Mouse (Mus musculus) embryonic facial prominence, embryonic 12.5 days (tissue): ENCODE measurements around the gene Tomm70a. TPM values are rescaled to one million over a fixed set of nuclear protein-coding genes. Genes with fewer than 3 reads are reported as not detected.

Experiments used
- ATAC-seq: fragments of 200-750 bp; cut with Nextera tagmentation; 2 replicates; pipeline ENCODE4 v1.8.0; 2017; ENCODE audit not compliant: insufficient number of reproducible peaks, insufficient read depth, low FRiP score, low TSS enrichment
- H3K27ac ChIP-seq: fragments of 300-500 bp; sonication (generic); 2 replicates; pipeline ENCODE4 v1.5.1; 2016; ENCODE audit warnings: mild to moderate bottlenecking
- H3K27me3 ChIP-seq: fragments of 300-500 bp; sonication (generic); 2 replicates; pipeline ENCODE4 v1.6.1; 2016; ENCODE audit warnings: mild to moderate bottlenecking, moderate library complexity
- H3K36me3 ChIP-seq: fragments of 300-500 bp; sonication (generic); 2 replicates; pipeline ENCODE4 v1.6.1; 2016; ENCODE audit warnings: mild to moderate bottlenecking
- H3K4me1 ChIP-seq: fragments of 300-500 bp; sonication (generic); 2 replicates; pipeline ENCODE4 v1.6.1; 2016
- H3K4me2 ChIP-seq: fragments of 300-500 bp; sonication (generic); replicated peaks from 2 replicates; pipeline ENCODE4 v1.6.1; 2016; ENCODE audit warnings: mild to moderate bottlenecking, moderate library complexity
- H3K4me3 ChIP-seq: fragments of 300-500 bp; sonication (generic); 2 replicates; pipeline ENCODE4 v1.5.1; 2016; ENCODE audit warnings: mild to moderate bottlenecking
- H3K9ac ChIP-seq: fragments of 300-500 bp; sonication (generic); 2 replicates; pipeline ENCODE4 v1.6.1; 2016; ENCODE audit warnings: mild to moderate bottlenecking, moderate library complexity
- H3K9me3 ChIP-seq: fragments of 300-500 bp; sonication (generic); 2 replicates; pipeline ENCODE4 v1.6.1; 2016; ENCODE audit warnings: mild to moderate bottlenecking, moderate library complexity
- WGBS: fragments of 180-500 bp; shearing (Covaris S2); methylation state at CpG from one replicate; pipeline ENCODE4 v1.1.7; 2016; 5-methylcytosine and 5-hydroxymethylcytosine counted together
- polyA plus RNA-seq: library from polyadenylated mRNA; unstranded; fragments of >200 nt; fragmentation: Nextera tagmentation; extraction: Ambion mirVana; gene quantifications from 2 replicates; pipeline ENCODE4 v1.2.1, GENCODE M21; 2016

Tomm70a gene
- polyA plus RNA-seq, result 58.4 and 61.1 TPM in 2 replicates

- H3K27ac ChIP-seq, result peak within 1 kb of the TSS; percentile 92
- peak; percentile 99 for ATAC-seq
- no peaks in the 10 kb centered on the region for H3K9me3 ChIP-seq
- peak within 1 kb of the TSS; percentile 79 for H3K4me2 ChIP-seq
- H3K36me3 ChIP-seq, result no peaks in the 10 kb centered on the region
- H3K27me3 ChIP-seq, result no peaks in the 10 kb centered on the region
- WGBS, result under 1% methylated on average over 37 of the region's 37 CpGs
- H3K4me3 ChIP-seq, result peak within 1 kb of the TSS; percentile 98
- H3K4me1 ChIP-seq, result peaks cover 18% of the 10 kb centered on the region
- H3K9ac ChIP-seq, result peak within 1 kb of the TSS; percentile 96
These were observed at the start of gene Tomm70a for GRCm38 (mm10) chr16:57120913-57121815. Gene Tomm70a, plus strand, starts transcription at chr16:57121703.

- Histone ChIP-seq H3K4me3 (no peak overlapping the region), H3K27me3 (no peaks in the 10 kb centered on the region), H3K4me2 (no peak overlapping the region), H3K36me3 (no peaks in the 10 kb centered on the region), H3K4me1 (no peaks in the 10 kb centered on the region), H3K9me3 (no peaks in the 10 kb centered on the region), H3K27ac (no peak overlapping the region), H3K9ac (no peak overlapping the region)
- no peak for ATAC-seq
- 78% methylated on average over 7 of the region's 7 CpGs for WGBS
These were observed 45.5 kb upstream of the Tomm70a start for GRCm38 (mm10) chr16:57075986-57076385.

DNA sequence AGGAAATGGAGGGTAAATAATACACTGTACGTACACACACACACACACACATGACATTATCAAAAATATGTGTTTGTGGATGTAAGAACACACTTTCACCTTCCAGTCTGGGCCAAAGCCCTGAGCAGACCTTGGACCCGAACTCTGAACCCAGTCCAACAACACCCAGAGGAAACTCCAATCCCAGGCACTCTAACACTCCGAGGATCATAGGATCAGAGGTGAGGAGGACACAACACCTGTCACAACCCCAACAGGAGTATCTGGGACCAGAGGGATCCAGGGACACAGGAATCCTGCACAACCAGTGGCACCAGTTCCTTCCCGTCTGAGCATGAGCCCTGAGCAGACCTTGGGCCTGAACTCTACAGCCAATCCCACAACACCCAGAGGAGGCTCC, 41.9 kb upstream of the Tomm70a start:
- Histone ChIP-seq H3K27ac (no peak overlapping the region), H3K27me3 (no peaks in the 10 kb centered on the region), H3K4me3 (no peak overlapping the region), H3K9me3 (no peaks in the 10 kb centered on the region), H3K4me1 (no peaks in the 10 kb centered on the region), H3K9ac (no peak overlapping the region), H3K36me3 (no peaks in the 10 kb centered on the region), H3K4me2 (no peak overlapping the region)
- WGBS, result 80% methylated on average over 4 of the region's 4 CpGs
- ATAC-seq, result no peak

DNA sequence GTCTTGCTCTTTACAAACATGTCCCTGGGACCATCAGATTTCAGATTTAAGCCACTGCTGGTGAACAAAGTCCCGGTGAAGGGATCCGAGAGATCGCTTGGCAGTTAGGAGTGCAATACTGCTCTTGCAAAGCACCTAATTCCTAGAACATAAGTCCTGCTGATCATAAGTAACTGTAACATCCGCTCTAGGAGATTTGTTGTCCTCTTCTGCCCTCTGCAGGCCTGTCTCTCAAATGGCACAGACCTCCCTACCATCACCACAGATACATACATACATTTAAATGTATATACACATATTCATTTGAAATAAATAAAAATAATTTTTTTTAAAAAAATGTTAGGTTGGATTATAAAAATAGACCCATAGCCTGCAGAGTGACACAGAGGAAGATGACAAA, 29.0 kb upstream of the Tomm70a start:
- no peak overlapping the region for H3K9ac ChIP-seq
- ATAC-seq, result no peak
- H3K4me2 ChIP-seq, result no peak overlapping the region
- no peak overlapping the region for H3K4me3 ChIP-seq
- no peak overlapping the region for H3K27ac ChIP-seq
- no peaks in the 10 kb centered on the region for H3K36me3 ChIP-seq
- H3K9me3 ChIP-seq, result no peaks in the 10 kb centered on the region
- WGBS, result 45% methylated on average over 4 of the region's 4 CpGs
- no peaks in the 10 kb centered on the region for H3K4me1 ChIP-seq
- no peaks in the 10 kb centered on the region for H3K27me3 ChIP-seq

- Histone ChIP-seq H3K4me3 (no peak overlapping the region), H3K9me3 (no peaks in the 10 kb centered on the region), H3K4me2 (no peak overlapping the region), H3K9ac (no peak overlapping the region), H3K4me1 (no peaks in the 10 kb centered on the region), H3K27ac (no peak overlapping the region), H3K27me3 (no peaks in the 10 kb centered on the region), H3K36me3 (no peaks in the 10 kb centered on the region)
- WGBS, result 69% methylated on average over 6 of the region's 6 CpGs
- no peak for ATAC-seq
These were observed 28.4 kb upstream of the Tomm70a start for GRCm38 (mm10) chr16:57092911-57093605.

GRCm38 (mm10) chr16:57098468-57099144, 22.9 kb upstream of the Tomm70a start:
- 50% methylated on average over 7 of the region's 7 CpGs for WGBS
- Histone ChIP-seq H3K9ac (no peak overlapping the region), H3K4me3 (no peak overlapping the region), H3K27me3 (no peaks in the 10 kb centered on the region), H3K4me2 (no peak overlapping the region), H3K9me3 (no peaks in the 10 kb centered on the region), H3K4me1 (no peaks in the 10 kb centered on the region), H3K36me3 (no peaks in the 10 kb centered on the region), H3K27ac (no peak overlapping the region)
- no peak for ATAC-seq

- Histone ChIP-seq H3K27ac (no peak overlapping the region), H3K4me1 (no peaks in the 10 kb centered on the region), H3K9ac (no peak overlapping the region), H3K27me3 (no peaks in the 10 kb centered on the region), H3K9me3 (no peaks in the 10 kb centered on the region), H3K36me3 (no peaks in the 10 kb centered on the region), H3K4me2 (no peak overlapping the region), H3K4me3 (no peak overlapping the region)
- ATAC-seq, result no peak
- 72% methylated on average over 5 of the region's 5 CpGs for WGBS
These were observed 21.8 kb upstream of the Tomm70a start for GRCm38 (mm10) chr16:57099572-57100237.

- no peak for ATAC-seq
- no peak overlapping the region for H3K9ac ChIP-seq
- H3K4me1 ChIP-seq, result no peaks in the 10 kb centered on the region
- H3K9me3 ChIP-seq, result no peaks in the 10 kb centered on the region
- H3K27ac ChIP-seq, result no peak overlapping the region
- H3K4me3 ChIP-seq, result no peak overlapping the region
- 93% methylated on average over 1 of the region's 1 CpGs for WGBS
- no peaks in the 10 kb centered on the region for H3K27me3 ChIP-seq
- H3K36me3 ChIP-seq, result no peaks in the 10 kb centered on the region
- no peak overlapping the region for H3K4me2 ChIP-seq
These were observed 20.3 kb upstream of the Tomm70a start for GRCm38 (mm10) chr16:57101174-57101573.

- Histone ChIP-seq H3K4me2 (no peak overlapping the region), H3K9me3 (no peaks in the 10 kb centered on the region), H3K36me3 (no peaks in the 10 kb centered on the region), H3K4me1 (no peaks in the 10 kb centered on the region), H3K9ac (no peak overlapping the region), H3K27me3 (no peaks in the 10 kb centered on the region), H3K27ac (no peak overlapping the region), H3K4me3 (no peak overlapping the region)
- WGBS, result 75% methylated on average over 5 of the region's 5 CpGs
- no peak for ATAC-seq
These were observed 15.1 kb upstream of the Tomm70a start for GRCm38 (mm10) chr16:57106185-57106960.

- ATAC-seq, result no peak
These were observed 5.4 kb upstream of the Tomm70a start for GRCm38 (mm10) chr16:57116066-57116465.

GRCm38 (mm10) chr16:57117562-57117961, 3.9 kb upstream of the Tomm70a start:
- Histone ChIP-seq H3K4me3 (no peak overlapping the region), H3K9ac (no peak overlapping the region), H3K9me3 (no peaks in the 10 kb centered on the region), H3K4me1 (peaks cover 3% of the 10 kb centered on the region; the same call in 1 of the 2 replicates), H3K27me3 (no peaks in the 10 kb centered on the region), H3K27ac (no peak overlapping the region), H3K4me2 (no peak overlapping the region), H3K36me3 (no peaks in the 10 kb centered on the region)
- ATAC-seq, result no peak
- 85% methylated on average over 2 of the region's 2 CpGs for WGBS

More at GRCm38 (mm10) chr16:57116066-57116465, 5.4 kb upstream of the Tomm70a start:
- H3K27ac ChIP-seq, result no peak overlapping the region
- H3K36me3 ChIP-seq, result no peaks in the 10 kb centered on the region
- H3K4me1 ChIP-seq, result no peaks in the 10 kb centered on the region
- no peak overlapping the region for H3K4me3 ChIP-seq
- H3K4me2 ChIP-seq, result no peak overlapping the region
- H3K27me3 ChIP-seq, result no peaks in the 10 kb centered on the region
- H3K9me3 ChIP-seq, result no peaks in the 10 kb centered on the region
- H3K9ac ChIP-seq, result no peak overlapping the region
